Mouse (Mus musculus) splenic B cell, adult 2 months (primary cell): ENCODE measurements around the gene Ccdc152.

ENCODE experiments used
- DNase-seq: peaks from one replicate; pipeline ENCODE4 v3.0.0-alpha.2; 2011; ENCODE audit warnings: low read depth, low spot score
- H3K27me3 ChIP-seq: 2 replicates; pipeline ENCODE4 v1.6.1; 2012; ENCODE audit warnings: mild to moderate bottlenecking, low read length, moderate library complexity, mixed read lengths; ENCODE audit not compliant: control insufficient read depth, poor library complexity, insufficient read depth, severe bottlenecking
- H3K36me3 ChIP-seq: 2 replicates; pipeline ENCODE4 v1.6.1; 2012; ENCODE audit warnings: mild to moderate bottlenecking, low read length, moderate library complexity, mixed read lengths; ENCODE audit not compliant: control insufficient read depth, poor library complexity, insufficient read depth, severe bottlenecking

Gene Ccdc152

GRCm38 (mm10) chr15:3303426-3303825, at the start of gene Ccdc152:
Gene Ccdc152, minus strand, starts transcription at chr15:3303526.
- Histone ChIP-seq H3K27me3 (no peaks in the 10 kb centered on the region), H3K36me3 (no peaks in the 10 kb centered on the region)
- no peak for DNase-seq

- H3K27me3 ChIP-seq = no peaks in the 10 kb centered on the region
- no peak for DNase-seq
- no peaks in the 10 kb centered on the region for H3K36me3 ChIP-seq
Measured at GRCm38 (mm10) chr15:3349306-3350064, 46.2 kb upstream of the Ccdc152 start.

- H3K36me3 ChIP-seq = no peaks in the 10 kb centered on the region
- H3K27me3 ChIP-seq = no peaks in the 10 kb centered on the region
- DNase-seq = no peak
Measured at GRCm38 (mm10) chr15:3346682-3347081, 43.4 kb upstream of the Ccdc152 start.

- no peak for DNase-seq
- H3K27me3 ChIP-seq = no peaks in the 10 kb centered on the region
Measured at GRCm38 (mm10) chr15:3344555-3344954, 41.2 kb upstream of the Ccdc152 start.

GRCm38 (mm10) chr15:3341806-3342582, 38.7 kb upstream of the Ccdc152 start:
- Histone ChIP-seq H3K27me3 (no peaks in the 10 kb centered on the region), H3K36me3 (no peaks in the 10 kb centered on the region)
- DNase-seq = no peak

More at GRCm38 (mm10) chr15:3344555-3344954, 41.2 kb upstream of the Ccdc152 start:
- no peaks in the 10 kb centered on the region for H3K36me3 ChIP-seq

- DNase-seq = no peak
- no peaks in the 10 kb centered on the region for H3K36me3 ChIP-seq
- no peaks in the 10 kb centered on the region for H3K27me3 ChIP-seq
Measured at GRCm38 (mm10) chr15:3339847-3340246, 36.5 kb upstream of the Ccdc152 start.

- H3K27me3 ChIP-seq = no peaks in the 10 kb centered on the region
- H3K36me3 ChIP-seq = no peaks in the 10 kb centered on the region
- DNase-seq = no peak
Measured at GRCm38 (mm10) chr15:3332517-3332916, 29.2 kb upstream of the Ccdc152 start.

- Histone ChIP-seq H3K27me3 (no peaks in the 10 kb centered on the region), H3K36me3 (no peaks in the 10 kb centered on the region)
- no peak for DNase-seq
Measured at GRCm38 (mm10) chr15:3331813-3332212, 28.5 kb upstream of the Ccdc152 start.

GRCm38 (mm10) chr15:3330291-3330690, 27.0 kb upstream of the Ccdc152 start:
- Histone ChIP-seq H3K36me3 (no peaks in the 10 kb centered on the region), H3K27me3 (no peaks in the 10 kb centered on the region)
- no peak for DNase-seq

- no peak for DNase-seq
- no peaks in the 10 kb centered on the region for H3K36me3 ChIP-seq
- no peaks in the 10 kb centered on the region for H3K27me3 ChIP-seq
Measured at GRCm38 (mm10) chr15:3323041-3323440, 19.7 kb upstream of the Ccdc152 start.

GRCm38 (mm10) chr15:3319929-3320328, 16.6 kb upstream of the Ccdc152 start:
- Histone ChIP-seq H3K36me3 (no peaks in the 10 kb centered on the region), H3K27me3 (no peaks in the 10 kb centered on the region)
- no peak for DNase-seq

GRCm38 (mm10) chr15:3316617-3317016, 13.3 kb upstream of the Ccdc152 start:
- Histone ChIP-seq H3K27me3 (no peaks in the 10 kb centered on the region), H3K36me3 (no peaks in the 10 kb centered on the region)
- no peak for DNase-seq

- DNase-seq = no peak
Measured at GRCm38 (mm10) chr15:3312937-3313336, 9.6 kb upstream of the Ccdc152 start.

GRCm38 (mm10) chr15:3309856-3310255, 6.5 kb upstream of the Ccdc152 start:
- DNase-seq = no peak
- Histone ChIP-seq H3K27me3 (no peaks in the 10 kb centered on the region), H3K36me3 (no peaks in the 10 kb centered on the region)

More at GRCm38 (mm10) chr15:3312937-3313336, 9.6 kb upstream of the Ccdc152 start:
- H3K36me3 ChIP-seq = no peaks in the 10 kb centered on the region
- no peaks in the 10 kb centered on the region for H3K27me3 ChIP-seq

GRCm38 (mm10) chr15:3300361-3301100, 2.8 kb downstream of the Ccdc152 start:
- Histone ChIP-seq H3K36me3 (no peaks in the 10 kb centered on the region), H3K27me3 (no peaks in the 10 kb centered on the region)
- DNase-seq = no peak
